Mouse (Mus musculus) midbrain, postnatal 0 days (tissue): ENCODE data around the gene Farp1. TPM values are rescaled to one million over a fixed set of nuclear protein-coding genes. Genes with fewer than 3 reads are reported as not detected.

Experiments
- ATAC-seq: fragments of 200-750 bp; cut with Nextera tagmentation; 2 replicates; pipeline ENCODE4 v1.8.0; 2017; ENCODE audit warnings: moderate number of reproducible peaks, mild to moderate bottlenecking, moderate TSS enrichment, moderate library complexity; ENCODE audit not compliant: low FRiP score
- DNase-seq: peaks from one replicate; pipeline ENCODE4 v3.0.0-alpha.2; 2015; ENCODE audit warnings: low spot score
- H3K27ac ChIP-seq: fragments of 300-500 bp; sonication (generic); 2 replicates; pipeline ENCODE4 v1.5.1; 2014; ENCODE audit warnings: low read depth, mild to moderate bottlenecking, low read length, mixed read lengths
- H3K27me3 ChIP-seq: fragments of 300-500 bp; sonication (generic); 2 replicates; pipeline ENCODE4 v1.6.1; 2014; ENCODE audit warnings: low read length, control low read depth, mixed read lengths; ENCODE audit not compliant: insufficient read depth
- H3K36me3 ChIP-seq: fragments of 300-500 bp; sonication (generic); 2 replicates; pipeline ENCODE4 v1.6.1; 2014; ENCODE audit warnings: low read length, control low read depth, mixed read lengths; ENCODE audit not compliant: insufficient read depth
- H3K4me1 ChIP-seq: fragments of 300-500 bp; sonication (generic); 2 replicates; pipeline ENCODE4 v1.6.1; 2014; ENCODE audit warnings: mild to moderate bottlenecking, control low read depth, antibody characterized with exemption, low read length, mixed read lengths; ENCODE audit not compliant: insufficient read depth
- H3K4me2 ChIP-seq: fragments of 300-500 bp; sonication (generic); 2 replicates; pipeline ENCODE4 v1.6.1; 2014; ENCODE audit warnings: low read depth, mild to moderate bottlenecking, low read length, mixed read lengths; ENCODE audit not compliant: poor library complexity, severe bottlenecking
- H3K4me3 ChIP-seq: fragments of 300-500 bp; sonication (generic); 2 replicates; pipeline ENCODE4 v1.5.1; 2014; ENCODE audit warnings: low read depth, mild to moderate bottlenecking, low read length, moderate library complexity
- H3K9ac ChIP-seq: fragments of 300-500 bp; sonication (generic); replicated peaks from 2 replicates; pipeline ENCODE4 v1.6.1; 2014; ENCODE audit warnings: mild to moderate bottlenecking, low read length, moderate library complexity, mixed read lengths; ENCODE audit not compliant: poor library complexity, severe bottlenecking
- H3K9me3 ChIP-seq: fragments of 300-500 bp; sonication (generic); 2 replicates; pipeline ENCODE4 v1.6.1; 2016; ENCODE audit warnings: low read length, control low read depth
- CTCF ChIP-seq: IDR thresholded peaks from 2 replicates; pipeline ENCODE4 v1.5.1; 2016; ENCODE audit warnings: antibody characterized with exemption, mild to moderate bottlenecking
- WGBS: fragments of 180-500 bp; shearing (Covaris S2); extraction: QIAGEN DNeasy Blood & Tissue Kit; methylation state at CpG from one replicate; pipeline ENCODE4 v1.1.7; 2014; 5-methylcytosine and 5-hydroxymethylcytosine counted together
- polyA plus RNA-seq: library from polyadenylated mRNA; unstranded; fragments of >200 nt; fragmentation: Nextera tagmentation; extraction: Ambion mirVana; gene quantifications from 2 replicates; pipeline ENCODE4 v1.2.1, GENCODE M21; 2015
- total RNA-seq: library from RNA; depleted of rRNA; stranded (reverse); fragments of >200 nt; gene quantifications from 2 replicates; pipeline ENCODE4 v1.2.3, GENCODE M21; 2014; rRNA removed

The Farp1 gene
- total RNA-seq, result 99.4 and 113 TPM in 2 replicates
- polyA plus RNA-seq, result 38.9 and 41.8 TPM in 2 replicates

DNA sequence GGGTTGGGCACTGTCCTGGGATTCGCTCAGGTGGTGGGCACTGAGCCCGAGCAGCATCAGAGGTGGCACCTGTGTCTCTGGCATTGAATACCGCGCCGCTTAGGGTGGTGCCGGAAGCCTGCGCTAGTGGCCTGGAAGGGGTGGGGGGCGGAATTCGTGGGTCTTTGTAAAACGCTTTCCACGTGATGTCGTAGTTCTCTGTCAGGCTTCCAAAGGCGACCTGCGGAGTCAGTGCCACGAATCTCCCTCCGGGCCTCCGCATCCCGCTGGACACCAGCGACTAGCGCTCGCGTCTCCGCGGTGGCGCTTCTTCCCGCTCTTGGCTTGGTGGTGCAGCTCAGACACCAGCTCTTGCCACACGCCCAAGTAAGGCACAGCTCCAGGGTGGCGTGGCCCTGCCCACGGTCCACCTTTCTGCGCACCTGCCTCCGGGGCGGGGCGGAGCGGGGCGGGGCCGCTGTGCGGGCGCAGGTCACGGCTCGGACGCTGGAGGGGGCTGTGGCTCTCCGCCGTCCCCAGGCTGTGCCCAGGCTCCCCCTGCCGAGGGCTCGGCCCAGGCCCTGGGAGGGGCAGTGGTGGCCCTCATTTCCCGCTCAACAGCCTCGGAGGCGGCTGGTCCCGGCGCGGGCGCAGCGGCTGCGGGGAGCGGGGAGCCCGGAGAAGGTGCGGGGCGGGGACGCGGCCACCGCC, at the start of gene Farp1:
Farp1 (plus strand) TSS at position 228 of the 690 bp plus-strand sequence.
- peak within 1 kb of the TSS; percentile 89 for H3K27ac ChIP-seq
- ATAC-seq, result peak; percentile 93
- TF ChIP-seq CTCF, result peak; percentile 70
- peak within 1 kb of the TSS; percentile 95 for H3K9ac ChIP-seq
- no peaks in the 10 kb centered on the region for H3K36me3 ChIP-seq
- no peaks in the 10 kb centered on the region for H3K27me3 ChIP-seq
- peak; percentile 81 for DNase-seq
- under 1% methylated on average over 56 of the region's 61 CpGs for WGBS
- peak within 1 kb of the TSS; percentile 85 for H3K4me3 ChIP-seq
- no peaks in the 10 kb centered on the region for H3K9me3 ChIP-seq
- peaks cover 15% of the 10 kb centered on the region for H3K4me1 ChIP-seq
- peak within 1 kb of the TSS; percentile 83 for H3K4me2 ChIP-seq

DNA sequence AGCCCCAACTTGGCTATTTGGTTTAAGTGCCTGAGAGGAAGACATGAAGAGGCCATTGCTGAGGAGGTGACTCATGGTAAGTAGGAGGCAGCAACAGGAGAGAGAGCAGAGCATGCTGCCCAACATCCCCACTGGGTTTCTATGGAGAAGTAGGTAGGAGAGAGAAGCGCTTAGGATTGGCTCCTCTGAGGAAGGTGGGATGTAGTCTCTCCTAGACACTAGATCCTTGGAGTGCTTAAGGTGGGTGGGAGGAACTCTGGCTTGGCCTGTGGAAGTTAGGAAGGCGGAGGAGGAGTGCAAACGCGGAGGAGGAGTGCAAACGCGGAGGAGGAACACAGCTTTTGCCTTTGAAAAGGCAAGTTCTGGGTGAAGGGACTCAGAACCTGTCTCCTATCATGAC, 45.9 kb upstream of the Farp1 start:
- DNase-seq (no peak), ATAC-seq (no peak)
- no peak for TF ChIP-seq CTCF
- Histone ChIP-seq H3K4me3 (no peak overlapping the region), H3K27me3 (no peaks in the 10 kb centered on the region), H3K4me2 (no peak overlapping the region), H3K9me3 (no peaks in the 10 kb centered on the region), H3K36me3 (no peaks in the 10 kb centered on the region), H3K4me1 (no peaks in the 10 kb centered on the region), H3K9ac (no peak overlapping the region), H3K27ac (no peak overlapping the region)
- WGBS, result 77% methylated on average over 6 of the region's 6 CpGs

DNA sequence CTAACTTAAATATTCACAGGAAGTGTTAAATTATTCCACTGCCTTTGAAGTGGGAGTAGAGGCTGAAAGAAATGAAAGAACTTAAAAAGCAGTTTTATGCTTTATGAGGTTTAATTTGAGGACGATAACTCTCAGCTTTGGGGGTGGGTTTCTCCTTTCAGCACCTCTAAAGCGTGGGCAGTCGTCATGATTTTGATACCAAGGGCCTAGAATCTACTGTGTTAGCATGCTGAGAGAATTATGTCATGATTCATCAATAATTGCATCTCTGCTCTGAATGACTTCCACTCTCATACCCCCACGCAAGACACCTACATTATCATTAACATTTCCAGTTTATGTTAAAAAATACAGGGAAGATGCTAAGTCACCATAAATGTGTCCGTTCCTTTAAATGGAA, 37.3 kb upstream of the Farp1 start:
- H3K4me2 ChIP-seq, result no peak overlapping the region
- H3K9ac ChIP-seq, result no peak overlapping the region
- TF ChIP-seq CTCF, result no peak
- no peaks in the 10 kb centered on the region for H3K36me3 ChIP-seq
- WGBS, result 82% methylated on average over 5 of the region's 5 CpGs
- no peak overlapping the region for H3K4me3 ChIP-seq
- no peak overlapping the region for H3K27ac ChIP-seq
- H3K9me3 ChIP-seq, result no peaks in the 10 kb centered on the region
- DNase-seq (no peak), ATAC-seq (no peak)
- H3K27me3 ChIP-seq, result no peaks in the 10 kb centered on the region
- H3K4me1 ChIP-seq, result no peaks in the 10 kb centered on the region

- H3K27me3 ChIP-seq, result no peaks in the 10 kb centered on the region
- no peak overlapping the region for H3K4me2 ChIP-seq
- TF ChIP-seq CTCF, result no peak
- no peaks in the 10 kb centered on the region for H3K36me3 ChIP-seq
- H3K9ac ChIP-seq, result no peak overlapping the region
- ATAC-seq (no peak), DNase-seq (no peak)
- H3K4me3 ChIP-seq, result no peak overlapping the region
- no peak overlapping the region for H3K27ac ChIP-seq
- H3K9me3 ChIP-seq, result no peaks in the 10 kb centered on the region
- H3K4me1 ChIP-seq, result no peaks in the 10 kb centered on the region
- 44% methylated on average over 12 of the region's 12 CpGs for WGBS
Measured at GRCm38 (mm10) chr14:121000561-121001340, 34.2 kb upstream of the Farp1 start.

GRCm38 (mm10) chr14:121005621-121006020, 29.4 kb upstream of the Farp1 start:
- ATAC-seq (no peak), DNase-seq (no peak)
- TF ChIP-seq CTCF, result no peak
- Histone ChIP-seq H3K27me3 (no peaks in the 10 kb centered on the region), H3K9me3 (no peaks in the 10 kb centered on the region), H3K4me3 (no peak overlapping the region), H3K36me3 (no peaks in the 10 kb centered on the region), H3K4me1 (no peaks in the 10 kb centered on the region), H3K9ac (no peak overlapping the region), H3K4me2 (no peak overlapping the region), H3K27ac (no peak overlapping the region)
- WGBS, result 87% methylated on average over 6 of the region's 6 CpGs

- Histone ChIP-seq H3K27me3 (no peaks in the 10 kb centered on the region), H3K27ac (no peak overlapping the region), H3K4me2 (no peak overlapping the region), H3K9ac (no peak overlapping the region), H3K36me3 (no peaks in the 10 kb centered on the region), H3K9me3 (no peaks in the 10 kb centered on the region), H3K4me3 (no peak overlapping the region), H3K4me1 (no peaks in the 10 kb centered on the region)
- no peak for TF ChIP-seq CTCF
- 95% methylated on average over 8 of the region's 8 CpGs for whole genome bisulfite sequencing
- no peak for ATAC-seq
- DNase-seq, result no peak
Measured at GRCm38 (mm10) chr14:121006021-121006420, 29.0 kb upstream of the Farp1 start.
